Mouse (Mus musculus) lung, postnatal 0 days (tissue): ENCODE measurements around the gene Ano3.

Source experiments
- CTCF ChIP-seq: IDR thresholded peaks from 2 replicates; pipeline ENCODE4 v1.5.1; 2016; ENCODE audit warnings: antibody characterized with exemption, mild to moderate bottlenecking
- EP300 ChIP-seq: IDR thresholded peaks from 2 replicates; pipeline ENCODE4 v1.6.1; 2016; ENCODE audit warnings: antibody characterized with exemption, mild to moderate bottlenecking, control low read depth

GRCm38 (mm10) chr2:110671071-110671624 is 279.6 kb downstream of the Ano3 start:
- TF ChIP-seq CTCF (no peak), EP300 (no peak)
